Mouse (Mus musculus) liver, embryonic 15.5 days (tissue): ENCODE results near the gene Uncx. TPM values are rescaled to one million over a fixed set of nuclear protein-coding genes. Genes with fewer than 3 reads are reported as not detected.

Source experiments
- ATAC-seq: fragments of 200-750 bp; cut with Nextera tagmentation; 2 replicates; pipeline ENCODE4 v1.8.0; 2017; ENCODE audit warnings: moderate number of reproducible peaks, mild to moderate bottlenecking, moderate library complexity; ENCODE audit not compliant: insufficient read depth
- H3K27ac ChIP-seq: fragments of 300-500 bp; sonication (generic); replicated peaks from 2 replicates; pipeline ENCODE4 v1.5.1; 2015; ENCODE audit warnings: mild to moderate bottlenecking, inconsistent platforms
- H3K27me3 ChIP-seq: fragments of 300-500 bp; sonication (generic); 2 replicates; pipeline ENCODE4 v1.6.1; 2015; ENCODE audit warnings: mild to moderate bottlenecking, inconsistent platforms
- H3K36me3 ChIP-seq: fragments of 300-500 bp; sonication (generic); replicated peaks from 2 replicates; pipeline ENCODE4 v1.6.1; 2015; ENCODE audit warnings: moderate library complexity, mild to moderate bottlenecking, inconsistent platforms
- H3K4me1 ChIP-seq: fragments of 300-500 bp; sonication (generic); replicated peaks from 2 replicates; pipeline ENCODE4 v1.6.1; 2015; ENCODE audit warnings: inconsistent platforms
- H3K4me2 ChIP-seq: fragments of 300-500 bp; sonication (generic); 2 replicates; pipeline ENCODE4 v1.6.1; 2015; ENCODE audit warnings: moderate library complexity, mild to moderate bottlenecking, inconsistent platforms
- H3K4me3 ChIP-seq: fragments of 300-500 bp; sonication (generic); replicated peaks from 2 replicates; pipeline ENCODE4 v1.5.1; 2015; ENCODE audit warnings: mild to moderate bottlenecking, inconsistent platforms
- H3K9ac ChIP-seq: fragments of 300-500 bp; sonication (generic); 2 replicates; pipeline ENCODE4 v1.6.1; 2015; ENCODE audit warnings: moderate library complexity, mild to moderate bottlenecking, inconsistent platforms
- H3K9me3 ChIP-seq: fragments of 300-500 bp; sonication (generic); replicated peaks from 2 replicates; pipeline ENCODE4 v1.6.1; 2016; ENCODE audit warnings: inconsistent platforms
- WGBS: fragments of 180-500 bp; shearing (Covaris S2); methylation state at CpG from one replicate; pipeline ENCODE4 v1.1.7; 2015; ENCODE audit warnings: mixed read lengths; ENCODE audit not compliant: insufficient replicate concordance; 5-methylcytosine and 5-hydroxymethylcytosine counted together
- polyA plus RNA-seq: library from polyadenylated mRNA; unstranded; fragments of >200 nt; fragmentation: Nextera tagmentation; extraction: Ambion mirVana; gene quantifications from 2 replicates; pipeline ENCODE4 v1.2.1, GENCODE M21; 2015

Uncx gene
- polyA plus RNA-seq, 1 experiment from 2014 or later = not detected

- no peak overlapping the region for H3K9ac ChIP-seq
- no peak for ATAC-seq
- no peaks in the 10 kb centered on the region for H3K9me3 ChIP-seq
- H3K36me3 ChIP-seq = no peaks in the 10 kb centered on the region
- no peak overlapping the region for H3K4me3 ChIP-seq
- H3K4me2 ChIP-seq = peak overlapping the region; percentile 20; the same call in 1 of the 2 replicates
- peaks cover 100% of the 10 kb centered on the region for H3K27me3 ChIP-seq
- H3K4me1 ChIP-seq = no peaks in the 10 kb centered on the region
- H3K27ac ChIP-seq = no peak overlapping the region
- 2% methylated on average over 70 of the region's 71 CpGs for WGBS
Measured at GRCm38 (mm10) chr5:139543650-139544270, 466 bp downstream of the Uncx start.

GRCm38 (mm10) chr5:139544271-139545135 is 1.2 kb downstream of the Uncx start:
- Histone ChIP-seq H3K4me1 (no peaks in the 10 kb centered on the region), H3K4me3 (no peak overlapping the region), H3K4me2 (no peak overlapping the region), H3K9me3 (no peaks in the 10 kb centered on the region), H3K27me3 (peaks cover 100% of the 10 kb centered on the region), H3K9ac (no peak overlapping the region), H3K27ac (no peak overlapping the region), H3K36me3 (no peaks in the 10 kb centered on the region)
- WGBS = 2% methylated on average over 54 of the region's 54 CpGs
- no peak for ATAC-seq

DNA sequence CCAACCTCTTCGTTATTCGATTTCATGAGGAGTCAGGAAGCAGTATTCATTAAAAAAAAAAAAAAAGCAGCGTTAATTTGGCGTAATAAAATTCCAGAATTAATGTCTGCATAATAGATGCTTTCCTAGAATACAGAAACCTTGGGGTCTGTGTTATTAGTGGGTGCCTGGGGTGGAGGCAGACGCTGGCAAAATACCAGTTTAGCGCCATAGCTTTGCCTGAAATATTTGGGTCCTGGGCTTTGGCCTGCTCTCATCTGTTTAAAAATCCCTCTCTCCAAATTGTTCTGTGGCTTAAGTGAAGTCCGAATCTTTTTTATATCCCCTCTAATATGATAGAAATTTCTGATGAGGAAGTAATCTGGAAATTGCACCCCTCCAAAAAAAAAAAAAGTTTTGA is 1.9 kb downstream of the Uncx start:
- no peaks in the 10 kb centered on the region for H3K4me1 ChIP-seq
- no peak for ATAC-seq
- no peak overlapping the region for H3K9ac ChIP-seq
- H3K4me3 ChIP-seq = no peak overlapping the region
- H3K36me3 ChIP-seq = no peaks in the 10 kb centered on the region
- peaks cover 100% of the 10 kb centered on the region for H3K27me3 ChIP-seq
- H3K27ac ChIP-seq = no peak overlapping the region
- no peak overlapping the region for H3K4me2 ChIP-seq
- 4% methylated on average over 7 of the region's 7 CpGs for WGBS
- no peaks in the 10 kb centered on the region for H3K9me3 ChIP-seq

GRCm38 (mm10) chr5:139545673-139546335 is 2.5 kb downstream of the Uncx start:
- H3K4me1 ChIP-seq = no peaks in the 10 kb centered on the region
- no peaks in the 10 kb centered on the region for H3K36me3 ChIP-seq
- no peak overlapping the region for H3K27ac ChIP-seq
- no peak for ATAC-seq
- H3K4me3 ChIP-seq = no peak overlapping the region
- peaks cover 100% of the 10 kb centered on the region for H3K27me3 ChIP-seq
- WGBS = 5% methylated on average over 9 of the region's 9 CpGs
- no peaks in the 10 kb centered on the region for H3K9me3 ChIP-seq
- no peak overlapping the region for H3K4me2 ChIP-seq
- no peak overlapping the region for H3K9ac ChIP-seq

GRCm38 (mm10) chr5:139546336-139546770 is 3.1 kb downstream of the Uncx start:
- Histone ChIP-seq H3K9ac (no peak overlapping the region), H3K4me1 (no peaks in the 10 kb centered on the region), H3K27me3 (peaks cover 100% of the 10 kb centered on the region), H3K27ac (no peak overlapping the region), H3K4me2 (no peak overlapping the region), H3K4me3 (no peak overlapping the region), H3K36me3 (no peaks in the 10 kb centered on the region), H3K9me3 (no peaks in the 10 kb centered on the region)
- ATAC-seq = no peak
- 1% methylated on average over 26 of the region's 26 CpGs for WGBS

GRCm38 (mm10) chr5:139546771-139547420 is 3.6 kb downstream of the Uncx start:
- 1% methylated on average over 68 of the region's 68 CpGs for WGBS
- Histone ChIP-seq H3K27ac (no peak overlapping the region), H3K36me3 (no peaks in the 10 kb centered on the region), H3K9me3 (no peaks in the 10 kb centered on the region), H3K4me1 (no peaks in the 10 kb centered on the region), H3K27me3 (peaks cover 100% of the 10 kb centered on the region), H3K4me3 (no peak overlapping the region), H3K4me2 (no peak overlapping the region), H3K9ac (no peak overlapping the region)
- no peak for ATAC-seq

- H3K27ac ChIP-seq = no peak overlapping the region
- H3K27me3 ChIP-seq = peaks cover 100% of the 10 kb centered on the region
- WGBS = 2% methylated on average over 42 of the region's 49 CpGs
- H3K36me3 ChIP-seq = no peaks in the 10 kb centered on the region
- no peaks in the 10 kb centered on the region for H3K9me3 ChIP-seq
- H3K4me2 ChIP-seq = no peak overlapping the region
- no peak overlapping the region for H3K9ac ChIP-seq
- no peak for ATAC-seq
- no peak overlapping the region for H3K4me3 ChIP-seq
- no peaks in the 10 kb centered on the region for H3K4me1 ChIP-seq
Measured at GRCm38 (mm10) chr5:139547421-139547931, 4.2 kb downstream of the Uncx start.

GRCm38 (mm10) chr5:139553446-139554273 is 10.4 kb downstream of the Uncx start:
- Histone ChIP-seq H3K27ac (no peak overlapping the region), H3K4me1 (0 out of 2 replicates have a peak, but pooled peaks cover 3% of the 10 kb centered on the region), H3K9me3 (no peaks in the 10 kb centered on the region), H3K4me3 (no peak overlapping the region), H3K4me2 (no peak overlapping the region), H3K36me3 (no peaks in the 10 kb centered on the region), H3K27me3 (peaks cover 100% of the 10 kb centered on the region), H3K9ac (no peak overlapping the region)
- 5% methylated on average over 26 of the region's 29 CpGs for WGBS
- ATAC-seq = no peak

- H3K4me2 ChIP-seq = no peak overlapping the region
- WGBS = 4% methylated on average over 28 of the region's 28 CpGs
- no peak overlapping the region for H3K4me3 ChIP-seq
- H3K27me3 ChIP-seq = peaks cover 100% of the 10 kb centered on the region
- 0 out of 2 replicates have a peak, but pooled peaks cover 3% of the 10 kb centered on the region for H3K4me1 ChIP-seq
- H3K9ac ChIP-seq = no peak overlapping the region
- H3K9me3 ChIP-seq = no peaks in the 10 kb centered on the region
- no peak for ATAC-seq
- H3K27ac ChIP-seq = no peak overlapping the region
- no peaks in the 10 kb centered on the region for H3K36me3 ChIP-seq
Measured at GRCm38 (mm10) chr5:139554478-139555335, 11.4 kb downstream of the Uncx start.
